Mouse (Mus musculus) midbrain, embryonic 10.5 days (tissue): ENCODE measurements around the gene Gsap. TPM values are rescaled to one million over a fixed set of nuclear protein-coding genes. Genes with fewer than 3 reads are reported as not detected.

ENCODE experiments used
- DNase-seq: peaks from one replicate; pipeline ENCODE4 v3.0.0-alpha.2; 2017; ENCODE audit warnings: low spot score
- H3K27ac ChIP-seq: fragments of 300-500 bp; sonication (generic); replicated peaks from 2 replicates; pipeline ENCODE4 v1.5.1; 2016; ENCODE audit warnings: mild to moderate bottlenecking
- H3K27me3 ChIP-seq: fragments of 300-500 bp; sonication (generic); 2 replicates; pipeline ENCODE4 v1.6.1; 2016; ENCODE audit warnings: low read depth, mild to moderate bottlenecking; ENCODE audit not compliant: poor library complexity, severe bottlenecking
- H3K36me3 ChIP-seq: fragments of 300-500 bp; sonication (generic); 2 replicates; pipeline ENCODE4 v1.6.1; 2016; ENCODE audit warnings: mild to moderate bottlenecking, moderate library complexity
- H3K4me1 ChIP-seq: fragments of 300-500 bp; sonication (generic); 2 replicates; pipeline ENCODE4 v1.6.1; 2016
- H3K4me3 ChIP-seq: fragments of 300-500 bp; sonication (generic); 2 replicates; pipeline ENCODE4 v1.5.1; 2016; ENCODE audit warnings: mild to moderate bottlenecking, moderate library complexity
- H3K9me3 ChIP-seq: fragments of 300-500 bp; sonication (generic); replicated peaks from 2 replicates; pipeline ENCODE4 v1.6.1; 2016; ENCODE audit warnings: mild to moderate bottlenecking
- WGBS: fragments of 180-500 bp; shearing (Covaris S2); methylation state at CpG from one replicate; pipeline ENCODE4 v1.1.7; 2016; 5-methylcytosine and 5-hydroxymethylcytosine counted together
- polyA plus RNA-seq: library from polyadenylated mRNA; unstranded; fragments of >200 nt; fragmentation: Nextera tagmentation; extraction: Ambion mirVana; gene quantifications from 2 replicates; pipeline ENCODE4 v1.2.1, GENCODE M21; 2016

The Gsap gene
- polyA plus RNA-seq, 1 experiment from 2014 or later, result 1.6 TPM

DNA sequence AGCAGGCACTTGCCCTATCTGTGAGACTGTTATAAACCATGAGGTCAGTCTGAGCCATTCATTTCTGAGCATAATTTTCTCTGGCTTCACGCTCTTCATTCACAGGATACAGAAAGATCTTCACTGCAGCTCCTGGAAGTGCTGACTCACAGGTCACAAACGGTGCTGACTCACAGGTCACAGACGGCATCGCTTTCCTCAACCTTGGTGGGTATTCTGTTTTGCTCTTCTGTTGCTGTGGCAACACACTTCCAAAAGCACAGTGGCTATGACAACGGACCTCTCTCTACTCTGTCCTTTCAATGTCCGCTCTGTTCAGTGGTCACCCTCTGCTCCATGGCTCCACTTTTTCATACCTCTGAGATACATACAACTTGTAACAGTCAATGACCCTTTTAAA lies 60.7 kb downstream of the Gsap start:
- DNase-seq, result no peak
- 0 out of 2 replicates have a peak, but pooled peaks cover 3% of the 10 kb centered on the region for H3K4me1 ChIP-seq
- 93% methylated on average over 6 of the region's 6 CpGs for WGBS
- H3K4me3 ChIP-seq, result no peak overlapping the region
- no peak overlapping the region for H3K27ac ChIP-seq
- H3K9me3 ChIP-seq, result no peaks in the 10 kb centered on the region; the same call in 1 of the 2 replicates
- no peaks in the 10 kb centered on the region for H3K27me3 ChIP-seq
- no peaks in the 10 kb centered on the region for H3K36me3 ChIP-seq

DNA sequence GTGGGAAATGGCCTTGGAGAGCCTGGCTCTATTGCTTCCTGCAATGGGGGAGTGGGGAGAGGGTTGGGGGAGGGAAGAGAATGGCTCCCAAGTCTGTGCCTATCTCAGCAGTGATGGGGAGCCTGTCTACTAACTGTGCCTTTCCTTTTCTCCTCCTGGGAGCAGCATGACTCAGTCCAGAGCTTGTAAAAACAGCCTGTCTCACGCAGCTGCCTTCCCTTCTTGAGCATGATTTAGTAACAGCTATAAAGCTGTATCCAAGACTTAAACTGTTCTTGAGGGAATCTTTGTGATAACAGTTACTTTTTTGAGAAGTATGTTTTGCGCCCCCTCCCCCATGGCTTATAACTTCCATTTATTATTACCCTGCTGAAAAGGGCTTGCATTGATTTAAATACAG lies 61.9 kb downstream of the Gsap start:
- Histone ChIP-seq H3K4me3 (no peak overlapping the region), H3K27ac (no peak overlapping the region), H3K9me3 (no peaks in the 10 kb centered on the region; the same call in 1 of the 2 replicates), H3K27me3 (no peaks in the 10 kb centered on the region), H3K36me3 (no peaks in the 10 kb centered on the region), H3K4me1 (0 out of 2 replicates have a peak, but pooled peaks cover 3% of the 10 kb centered on the region)
- DNase-seq, result no peak
- 84% methylated on average over 2 of the region's 2 CpGs for WGBS

DNA sequence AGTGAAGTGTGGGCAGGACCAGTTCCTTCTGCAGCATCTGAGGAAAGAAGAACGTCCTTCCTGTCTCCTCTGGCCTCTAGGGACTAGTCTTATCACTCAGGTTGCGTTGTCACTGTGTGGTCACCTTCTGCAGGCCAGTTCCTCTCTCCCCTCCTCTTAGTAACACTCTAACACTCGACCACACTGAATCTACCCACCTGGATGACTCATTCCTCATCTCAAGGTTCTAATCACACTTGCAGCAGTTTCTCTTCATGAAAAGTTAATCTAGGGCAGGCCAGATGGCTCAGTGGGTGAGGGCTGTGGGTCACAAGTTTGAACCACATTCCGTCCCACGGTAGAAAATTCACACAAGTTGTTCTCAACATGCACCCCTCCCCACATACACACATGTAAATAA lies 62.8 kb downstream of the Gsap start:
- H3K27ac ChIP-seq, result no peak overlapping the region
- H3K9me3 ChIP-seq, result no peaks in the 10 kb centered on the region
- H3K4me3 ChIP-seq, result no peak overlapping the region
- H3K27me3 ChIP-seq, result no peaks in the 10 kb centered on the region
- H3K36me3 ChIP-seq, result no peaks in the 10 kb centered on the region
- DNase-seq, result no peak
- H3K4me1 ChIP-seq, result 0 out of 2 replicates have a peak, but pooled peaks cover 3% of the 10 kb centered on the region
- WGBS, result 77% methylated on average over 5 of the region's 5 CpGs

DNA sequence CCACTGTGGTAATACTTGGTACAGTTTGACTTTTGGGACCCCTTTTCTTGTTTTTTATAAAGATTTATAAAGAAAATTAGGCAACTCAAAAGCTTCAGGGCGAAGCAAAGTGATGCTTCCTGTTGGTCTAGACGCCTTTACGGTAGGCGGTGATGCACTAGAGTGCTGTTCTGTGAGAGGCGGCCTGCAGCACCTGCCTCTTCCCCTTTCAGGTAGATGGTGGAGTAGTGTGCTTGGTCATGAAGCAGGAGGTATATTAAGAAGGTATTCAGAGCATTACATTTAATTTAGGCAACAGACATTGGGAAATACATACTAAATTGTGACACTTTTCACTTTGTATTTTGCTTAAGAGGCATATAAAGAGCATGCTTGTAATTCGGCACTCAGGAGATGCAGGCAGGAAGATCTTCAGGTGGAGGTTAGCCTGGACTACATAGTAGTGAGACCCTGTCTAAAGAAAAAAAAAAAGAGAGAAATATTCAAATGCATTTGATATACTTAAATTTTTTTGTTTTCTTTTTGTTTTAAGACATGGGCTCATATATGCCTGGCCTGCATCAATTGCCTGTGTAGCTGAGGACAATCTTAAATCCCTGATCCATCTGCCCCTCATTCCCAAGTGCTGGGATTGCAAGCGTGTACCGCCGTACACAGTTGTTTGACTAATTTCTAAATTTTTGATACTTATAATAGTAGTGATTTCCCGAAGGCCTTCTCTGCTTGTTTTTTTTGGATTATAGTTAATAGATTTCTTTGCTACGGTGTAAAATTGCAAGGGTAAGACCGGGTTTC lies 68.9 kb downstream of the Gsap start:
- Histone ChIP-seq H3K4me3 (no peak overlapping the region), H3K9me3 (no peaks in the 10 kb centered on the region), H3K4me1 (no peaks in the 10 kb centered on the region), H3K36me3 (no peaks in the 10 kb centered on the region), H3K27me3 (no peaks in the 10 kb centered on the region), H3K27ac (no peak overlapping the region)
- 93% methylated on average over 12 of the region's 12 CpGs for WGBS
- DNase-seq, result no peak

DNA sequence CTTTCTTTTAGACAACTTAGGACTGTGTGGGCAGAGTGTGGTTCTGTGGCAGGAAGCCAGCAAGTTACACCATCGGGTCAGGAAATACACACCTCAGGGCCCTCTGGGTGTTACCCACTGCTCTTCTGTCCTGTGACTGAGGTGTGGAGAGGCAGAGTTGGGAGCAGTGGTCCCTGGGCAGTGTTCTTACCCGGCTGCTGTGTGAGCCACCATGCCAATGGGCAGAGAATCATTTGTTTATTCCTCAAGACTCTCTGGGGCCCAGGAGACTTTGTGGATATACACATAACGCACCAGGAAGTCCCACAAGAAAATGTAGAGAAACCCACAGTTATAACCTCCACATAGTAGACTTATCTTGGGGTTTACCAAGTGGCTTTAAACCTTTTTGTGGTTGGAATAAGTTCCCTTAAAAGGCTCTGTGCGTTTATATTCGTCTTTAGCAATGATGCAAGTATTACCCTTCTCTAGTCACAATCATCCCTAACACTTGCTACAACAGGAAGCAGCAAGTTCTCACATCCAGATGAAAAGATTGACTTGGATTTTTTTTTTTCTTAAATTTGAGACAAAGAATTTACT lies 69.6 kb downstream of the Gsap start:
- no peak overlapping the region for H3K27ac ChIP-seq
- no peaks in the 10 kb centered on the region for H3K9me3 ChIP-seq
- 86% methylated on average over 5 of the region's 5 CpGs for WGBS
- no peak overlapping the region for H3K4me3 ChIP-seq
- no peaks in the 10 kb centered on the region for H3K36me3 ChIP-seq
- H3K27me3 ChIP-seq, result no peaks in the 10 kb centered on the region
- no peak for DNase-seq
- H3K4me1 ChIP-seq, result no peaks in the 10 kb centered on the region

DNA sequence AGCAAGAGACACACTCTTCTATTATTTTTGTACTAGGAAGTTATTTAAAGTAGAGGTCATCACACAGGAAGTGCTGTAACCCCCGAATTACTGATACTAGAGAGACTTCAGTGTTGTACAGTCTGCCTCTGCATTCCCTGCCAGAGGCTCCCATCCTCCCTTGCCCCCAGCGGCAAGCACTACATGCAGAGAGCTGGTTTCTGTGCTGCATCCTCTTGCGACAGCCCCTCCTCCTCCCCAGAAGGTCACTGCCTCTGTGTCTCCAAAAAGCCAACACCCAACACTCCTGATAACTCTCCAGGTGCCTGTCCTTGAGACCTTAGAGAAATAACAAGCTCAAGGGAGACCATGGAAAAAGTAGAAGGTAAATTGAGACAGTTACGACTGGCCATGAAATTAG lies 71.1 kb downstream of the Gsap start:
- Histone ChIP-seq H3K9me3 (no peaks in the 10 kb centered on the region), H3K36me3 (no peaks in the 10 kb centered on the region), H3K4me3 (no peak overlapping the region), H3K27ac (no peak overlapping the region), H3K27me3 (no peaks in the 10 kb centered on the region), H3K4me1 (peaks cover 11% of the 10 kb centered on the region)
- DNase-seq, result no peak
- whole genome bisulfite sequencing, result 76% methylated on average over 4 of the region's 4 CpGs

DNA sequence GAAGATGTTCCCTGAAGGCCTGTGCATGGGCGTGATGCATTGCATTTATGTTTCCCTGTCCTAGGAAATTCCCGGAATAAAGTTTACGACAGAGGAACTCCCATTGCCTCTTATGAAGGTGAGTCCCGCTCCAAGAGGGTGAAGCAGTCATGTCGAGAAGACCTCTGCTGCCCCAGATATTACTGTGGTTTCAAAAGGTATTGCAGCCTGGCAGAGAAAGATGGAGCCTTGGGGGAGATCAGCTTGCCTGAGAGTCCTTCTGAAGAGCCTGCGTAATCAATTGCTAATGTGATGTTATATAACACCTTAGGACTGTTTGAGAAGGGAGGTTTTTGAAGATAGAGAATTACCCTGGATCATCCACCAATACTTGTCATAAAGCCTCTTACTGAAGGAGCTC lies 71.8 kb downstream of the Gsap start:
- H3K27me3 ChIP-seq, result no peaks in the 10 kb centered on the region
- H3K4me1 ChIP-seq, result peaks cover 18% of the 10 kb centered on the region
- no peak overlapping the region for H3K4me3 ChIP-seq
- no peaks in the 10 kb centered on the region for H3K36me3 ChIP-seq
- H3K9me3 ChIP-seq, result no peaks in the 10 kb centered on the region
- no peak overlapping the region for H3K27ac ChIP-seq
- DNase-seq, result no peak
- WGBS, result 73% methylated on average over 6 of the region's 6 CpGs

DNA sequence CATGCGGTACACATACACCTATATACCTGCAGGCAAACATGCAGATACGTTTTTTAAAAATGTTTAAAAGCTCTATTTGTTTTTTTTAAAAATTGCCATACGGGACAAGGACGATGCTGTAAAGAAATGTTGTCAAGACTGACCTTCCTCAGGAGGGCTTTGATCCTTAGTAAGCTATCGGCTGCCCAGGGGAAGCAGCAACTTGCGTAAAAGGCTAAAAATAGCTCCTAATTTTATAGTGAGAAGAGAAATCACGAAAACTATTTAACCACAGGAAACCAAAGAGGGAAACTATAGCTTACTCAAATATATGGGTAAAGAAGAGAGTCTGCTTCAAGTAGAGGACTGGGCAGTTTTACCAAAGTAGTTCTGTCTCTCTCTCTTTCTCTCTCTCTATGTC lies 74.7 kb downstream of the Gsap start:
- no peaks in the 10 kb centered on the region for H3K9me3 ChIP-seq
- no peaks in the 10 kb centered on the region for H3K27me3 ChIP-seq
- H3K27ac ChIP-seq, result peak overlapping the region; percentile 87; the same call in 1 of the 2 replicates
- H3K4me1 ChIP-seq, result peaks cover 35% of the 10 kb centered on the region
- WGBS, result 77% methylated on average over 7 of the region's 7 CpGs
- DNase-seq, result no peak
- no peaks in the 10 kb centered on the region for H3K36me3 ChIP-seq
- H3K4me3 ChIP-seq, result no peak overlapping the region

DNA sequence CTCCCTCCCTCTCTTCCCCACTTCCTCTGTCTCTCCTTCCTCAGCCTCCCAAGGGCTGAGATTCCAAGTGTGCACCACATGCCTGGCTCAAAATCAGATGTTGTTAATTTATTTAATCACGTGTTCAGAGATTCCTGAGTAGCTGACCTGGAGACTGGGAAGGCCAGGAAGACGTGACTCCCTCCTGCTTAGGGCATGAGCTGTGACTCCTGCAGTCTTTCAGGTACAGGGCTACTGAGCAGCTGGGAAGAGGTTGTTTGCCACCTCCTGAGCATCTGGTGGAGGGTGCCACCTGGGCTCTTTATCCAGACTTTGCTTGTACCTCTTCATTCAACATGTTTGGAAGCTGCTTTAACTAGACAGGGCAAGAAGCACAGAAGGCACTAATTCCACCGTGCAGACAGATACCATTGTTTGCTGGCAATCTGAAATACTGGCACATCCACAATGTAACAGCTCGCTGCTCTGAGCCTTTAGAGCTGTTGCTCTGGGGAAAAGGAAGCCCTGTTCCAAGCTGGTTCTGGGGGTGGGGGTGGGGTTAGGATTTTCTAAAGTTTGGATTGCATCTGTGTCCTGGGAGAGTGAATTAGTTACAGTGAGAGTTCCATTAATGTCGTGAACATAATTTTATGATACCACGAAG lies 75.3 kb downstream of the Gsap start:
- no peak for DNase-seq
- Histone ChIP-seq H3K36me3 (no peaks in the 10 kb centered on the region), H3K27ac (peak overlapping the region; percentile 87), H3K4me1 (peaks cover 35% of the 10 kb centered on the region), H3K4me3 (no peak overlapping the region), H3K27me3 (no peaks in the 10 kb centered on the region), H3K9me3 (no peaks in the 10 kb centered on the region)
- WGBS, result 63% methylated on average over 6 of the region's 6 CpGs

DNA sequence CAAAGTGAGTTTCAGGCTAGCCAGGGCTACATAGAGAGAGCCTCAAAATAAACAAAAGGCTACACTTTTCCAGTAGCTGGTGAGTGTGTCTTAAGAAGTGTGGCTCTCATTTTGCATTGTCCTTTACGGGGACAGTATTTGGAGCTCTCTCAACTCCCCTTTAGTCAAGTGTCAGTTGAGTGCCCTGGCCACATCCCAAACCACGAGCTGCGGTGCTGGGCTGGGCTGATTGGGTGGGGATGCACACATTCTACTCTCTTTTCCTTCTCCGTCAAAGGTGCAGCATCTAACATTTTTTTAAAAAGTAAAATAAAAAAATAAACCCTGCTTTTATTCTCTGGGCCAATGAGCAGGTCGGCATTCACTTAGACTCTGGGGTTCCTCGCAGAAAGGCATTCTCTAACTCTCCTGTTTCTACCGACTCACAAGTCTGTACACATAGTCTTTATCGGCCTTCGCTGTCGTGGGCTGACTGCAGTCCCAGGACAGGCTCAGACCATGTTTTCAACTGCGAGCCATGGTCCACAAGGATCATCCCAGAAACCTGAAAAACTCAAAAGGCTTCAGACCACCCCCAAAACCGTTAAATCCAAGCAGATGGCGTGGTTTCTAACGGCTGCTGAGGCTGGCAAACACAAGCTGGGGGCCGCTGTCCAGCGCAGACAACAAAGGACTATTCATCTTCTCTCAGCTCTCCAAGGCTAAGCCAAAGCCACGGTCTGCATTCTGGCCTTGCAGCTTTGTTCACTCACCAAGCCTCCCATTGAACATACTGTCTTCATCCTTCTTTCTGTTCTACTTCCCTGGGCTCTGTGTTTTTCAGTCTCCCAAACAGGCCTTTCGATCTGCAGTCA lies 77.4 kb downstream of the Gsap start:
- no peak overlapping the region for H3K4me3 ChIP-seq
- WGBS, result 46% methylated on average over 18 of the region's 18 CpGs
- DNase-seq, result peak; percentile 75
- no peaks in the 10 kb centered on the region for H3K27me3 ChIP-seq
- no peaks in the 10 kb centered on the region for H3K9me3 ChIP-seq
- peak overlapping the region; percentile 87 for H3K27ac ChIP-seq
- peaks cover 35% of the 10 kb centered on the region for H3K4me1 ChIP-seq
- no peaks in the 10 kb centered on the region for H3K36me3 ChIP-seq

DNA sequence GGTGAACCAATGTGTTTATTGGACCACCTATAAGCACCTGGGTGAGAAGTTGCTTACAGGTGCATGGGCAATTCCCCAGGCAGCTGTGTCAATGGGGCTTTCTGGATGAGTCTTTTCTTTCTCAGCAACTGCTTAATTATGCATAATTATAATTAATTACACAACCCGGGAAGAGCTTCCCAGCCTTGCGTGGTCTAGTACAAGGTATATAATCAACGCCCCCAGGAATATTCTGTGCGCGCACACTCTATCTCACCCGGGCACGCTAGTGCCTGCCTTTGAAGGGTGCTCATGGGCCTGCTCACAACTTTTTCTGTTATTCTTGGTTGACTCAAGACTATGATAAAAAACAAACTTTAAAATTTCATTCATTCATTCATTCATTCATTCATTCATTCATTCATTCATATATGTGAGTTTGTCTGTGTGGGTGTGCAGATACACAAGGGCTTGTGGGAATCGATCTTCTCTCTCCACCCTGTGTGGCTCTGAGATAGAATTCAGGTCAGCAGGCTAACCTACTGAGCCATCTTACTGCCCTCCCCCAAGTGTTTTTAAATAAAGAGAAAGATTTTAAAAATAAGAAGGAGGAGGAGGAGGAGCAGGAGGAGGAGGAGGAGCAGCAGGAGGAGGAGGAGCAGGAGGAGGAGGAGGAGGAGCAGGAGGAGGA lies 78.4 kb downstream of the Gsap start:
- H3K27ac ChIP-seq, result peak overlapping the region; percentile 87
- H3K4me1 ChIP-seq, result peaks cover 35% of the 10 kb centered on the region
- no peaks in the 10 kb centered on the region for H3K9me3 ChIP-seq
- DNase-seq, result no peak
- no peaks in the 10 kb centered on the region for H3K27me3 ChIP-seq
- 92% methylated on average over 8 of the region's 8 CpGs for WGBS
- H3K36me3 ChIP-seq, result no peaks in the 10 kb centered on the region
- no peak overlapping the region for H3K4me3 ChIP-seq

DNA sequence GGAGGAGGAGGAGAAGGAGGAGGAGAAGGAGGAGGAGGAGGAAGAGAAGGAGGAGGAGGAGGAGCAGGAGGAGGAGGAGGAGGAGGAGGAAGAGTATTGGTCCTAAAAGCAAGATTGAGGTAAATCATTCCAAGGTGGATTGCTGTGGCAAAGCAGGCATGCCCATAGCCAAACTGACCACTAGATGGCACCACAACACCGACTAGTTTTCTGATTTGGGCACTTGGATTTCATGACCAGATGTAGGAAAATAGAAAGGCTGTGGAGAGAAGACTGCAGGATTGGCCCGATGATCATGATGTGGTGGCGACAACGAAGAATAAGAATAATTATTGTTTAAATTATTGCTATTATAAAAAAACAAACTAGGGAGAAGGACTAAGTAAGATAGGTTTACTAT lies 79.0 kb downstream of the Gsap start:
- WGBS, result 32% methylated on average over 4 of the region's 4 CpGs
- no peak overlapping the region for H3K4me3 ChIP-seq
- H3K36me3 ChIP-seq, result no peaks in the 10 kb centered on the region
- H3K4me1 ChIP-seq, result peaks cover 35% of the 10 kb centered on the region
- H3K27me3 ChIP-seq, result no peaks in the 10 kb centered on the region
- no peaks in the 10 kb centered on the region for H3K9me3 ChIP-seq
- peak overlapping the region; percentile 87; the same call in 1 of the 2 replicates for H3K27ac ChIP-seq
- peak; percentile 85 for DNase-seq
